Mouse (Mus musculus) hindbrain, embryonic 16.5 days (tissue): Measurements from ENCODE around the gene Gpr108. TPM values are rescaled to one million over a fixed set of nuclear protein-coding genes. Genes with fewer than 3 reads are reported as not detected.

ENCODE experiments used
- ATAC-seq: fragments of 200-750 bp; cut with Nextera tagmentation; 2 replicates; pipeline ENCODE4 v1.8.0; 2017; ENCODE audit warnings: moderate TSS enrichment, moderate library complexity
- H3K27ac ChIP-seq: fragments of 300-500 bp; sonication (generic); 2 replicates; pipeline ENCODE4 v1.5.1; 2014; ENCODE audit warnings: low read depth, mild to moderate bottlenecking, control low read depth, low read length, moderate library complexity
- H3K27me3 ChIP-seq: fragments of 300-500 bp; sonication (generic); replicated peaks from 2 replicates; pipeline ENCODE4 v1.6.1; 2014; ENCODE audit warnings: low read length; ENCODE audit not compliant: control insufficient read depth, insufficient read depth
- H3K36me3 ChIP-seq: fragments of 300-500 bp; sonication (generic); 2 replicates; pipeline ENCODE4 v1.6.1; 2014; ENCODE audit warnings: mild to moderate bottlenecking, low read length, moderate library complexity, mixed read lengths; ENCODE audit not compliant: control insufficient read depth, insufficient read depth
- H3K4me1 ChIP-seq: fragments of 300-500 bp; sonication (generic); 2 replicates; pipeline ENCODE4 v1.6.1; 2014; ENCODE audit warnings: low read depth, low read length; ENCODE audit not compliant: control insufficient read depth, insufficient read depth
- H3K4me2 ChIP-seq: fragments of 300-500 bp; sonication (generic); 2 replicates; pipeline ENCODE4 v1.6.1; 2014; ENCODE audit warnings: mild to moderate bottlenecking, low read length, control low read depth, moderate library complexity
- H3K4me3 ChIP-seq: fragments of 300-500 bp; sonication (generic); 2 replicates; pipeline ENCODE4 v1.5.1; 2014; ENCODE audit warnings: mild to moderate bottlenecking, low read length, control low read depth, moderate library complexity
- H3K9ac ChIP-seq: fragments of 300-500 bp; sonication (generic); 2 replicates; pipeline ENCODE4 v1.6.1; 2014; ENCODE audit warnings: low read depth, mild to moderate bottlenecking, control low read depth, low read length, moderate library complexity
- H3K9me3 ChIP-seq: fragments of 300-500 bp; sonication (generic); 2 replicates; pipeline ENCODE4 v1.6.1; 2014; ENCODE audit warnings: mild to moderate bottlenecking, low read length, moderate library complexity; ENCODE audit not compliant: control insufficient read depth
- WGBS: fragments of 180-500 bp; shearing (Covaris S2); extraction: QIAGEN DNeasy Blood & Tissue Kit; methylation state at CpG from one replicate; pipeline ENCODE4 v1.1.7; 2014; 5-methylcytosine and 5-hydroxymethylcytosine counted together
- polyA plus RNA-seq: library from polyadenylated mRNA; unstranded; fragments of >200 nt; fragmentation: Nextera tagmentation; extraction: Ambion mirVana; gene quantifications from 2 replicates; pipeline ENCODE4 v1.2.1, GENCODE M21; 2015

The Gpr108 gene
- polyA plus RNA-seq, 1 experiment from 2014 or later, result 24.2 TPM

DNA sequence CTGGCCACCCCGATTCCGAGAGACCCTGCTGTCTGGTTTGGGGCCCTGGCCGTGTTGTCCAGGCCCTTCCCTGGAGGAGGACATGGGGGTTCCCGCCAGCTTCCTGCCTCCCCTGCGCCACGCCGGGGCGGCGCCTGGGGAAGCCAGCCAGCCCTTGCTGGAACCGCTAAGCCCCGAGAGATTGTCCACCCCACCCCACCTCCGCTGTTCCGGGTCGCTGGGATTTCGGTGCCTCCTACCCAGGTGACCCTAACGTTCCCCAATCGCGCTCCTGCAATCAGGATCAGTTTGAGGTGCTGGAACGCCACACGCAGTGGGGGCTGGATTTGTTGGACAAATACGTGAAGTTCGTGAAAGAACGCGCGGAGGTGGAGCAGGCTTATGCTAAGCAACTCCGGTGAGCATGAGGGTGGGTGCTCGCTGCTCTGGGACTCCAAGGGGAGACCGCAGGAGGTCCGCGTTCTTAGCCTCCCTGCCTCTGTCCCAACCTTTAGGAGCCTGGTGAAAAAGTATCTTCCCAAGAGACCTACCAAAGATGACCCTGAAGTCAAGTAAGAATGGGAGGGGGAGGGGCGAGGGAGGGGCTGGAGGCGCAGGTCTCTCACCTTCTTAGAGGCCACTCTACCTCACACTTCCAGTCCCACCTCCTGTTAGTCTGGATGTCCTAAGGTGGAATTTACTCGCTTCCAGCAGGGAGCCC is 2.4 kb upstream of the Gpr108 start:
- ATAC-seq, result no peak
- H3K4me2 ChIP-seq, result peak overlapping the region; percentile 93
- 0 out of 2 replicates have a peak overlapping the region, but pooled peaks have one; percentile 51 for H3K27ac ChIP-seq
- 4% methylated on average over 33 of the region's 33 CpGs for WGBS
- peaks cover 29% of the 10 kb centered on the region for H3K4me1 ChIP-seq
- H3K36me3 ChIP-seq, result peaks cover 2% of the 10 kb centered on the region; the same call in 1 of the 2 replicates
- H3K9ac ChIP-seq, result peak overlapping the region; percentile 64
- 0 out of 2 replicates have a peak, but pooled peaks cover 2% of the 10 kb centered on the region for H3K27me3 ChIP-seq
- peak overlapping the region; percentile 63 for H3K4me3 ChIP-seq
- no peaks in the 10 kb centered on the region for H3K9me3 ChIP-seq

- Histone ChIP-seq H3K27ac (peak within 1 kb of the TSS; percentile 84), H3K4me2 (peak within 1 kb of the TSS; percentile 93), H3K9me3 (no peaks in the 10 kb centered on the region), H3K9ac (peak within 1 kb of the TSS; percentile 64), H3K36me3 (peaks cover 2% of the 10 kb centered on the region; the same call in 1 of the 2 replicates), H3K4me1 (peaks cover 29% of the 10 kb centered on the region), H3K4me3 (peak within 1 kb of the TSS; percentile 63), H3K27me3 (0 out of 2 replicates have a peak, but pooled peaks cover 2% of the 10 kb centered on the region)
- under 1% methylated on average over 43 of the region's 52 CpGs for WGBS
- no peak; the same call in 1 of the 2 replicates for ATAC-seq
These were observed 1.2 kb upstream of the Gpr108 start, which contains the start of gene Trip10 for GRCm38 (mm10) chr17:57249186-57250181. Gene Trip10, plus strand, starts transcription at chr17:57249455.

DNA sequence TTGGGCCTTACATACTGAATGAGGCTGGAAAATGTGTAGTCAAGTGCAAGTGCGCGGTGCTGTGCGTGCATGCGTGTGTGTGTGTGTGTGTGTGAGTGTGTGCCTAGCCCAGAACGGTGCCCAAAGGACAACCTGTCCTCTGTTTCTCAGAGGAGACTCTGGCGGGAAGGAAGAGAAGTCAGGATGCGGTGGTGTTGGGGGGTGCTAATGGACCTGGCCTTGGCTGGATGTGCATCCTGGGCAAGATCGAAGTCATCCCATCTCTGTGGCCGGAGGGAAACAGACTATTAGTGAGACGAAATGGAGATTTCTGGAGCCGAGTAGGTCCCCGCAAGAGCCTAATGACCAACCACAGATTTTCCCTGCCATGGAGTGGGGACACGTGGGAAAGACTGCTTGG is 525 bp upstream of the Gpr108 start:
- H3K4me3 ChIP-seq, result peak overlapping the region; percentile 63
- peak overlapping the region; percentile 64 for H3K9ac ChIP-seq
- no peaks in the 10 kb centered on the region for H3K9me3 ChIP-seq
- peaks cover 29% of the 10 kb centered on the region for H3K4me1 ChIP-seq
- ATAC-seq, result no peak
- peak overlapping the region; percentile 84 for H3K27ac ChIP-seq
- H3K36me3 ChIP-seq, result no peaks in the 10 kb centered on the region
- 0 out of 2 replicates have a peak, but pooled peaks cover 2% of the 10 kb centered on the region for H3K27me3 ChIP-seq
- 9% methylated on average over 13 of the region's 13 CpGs for WGBS
- peak overlapping the region; percentile 93 for H3K4me2 ChIP-seq

DNA sequence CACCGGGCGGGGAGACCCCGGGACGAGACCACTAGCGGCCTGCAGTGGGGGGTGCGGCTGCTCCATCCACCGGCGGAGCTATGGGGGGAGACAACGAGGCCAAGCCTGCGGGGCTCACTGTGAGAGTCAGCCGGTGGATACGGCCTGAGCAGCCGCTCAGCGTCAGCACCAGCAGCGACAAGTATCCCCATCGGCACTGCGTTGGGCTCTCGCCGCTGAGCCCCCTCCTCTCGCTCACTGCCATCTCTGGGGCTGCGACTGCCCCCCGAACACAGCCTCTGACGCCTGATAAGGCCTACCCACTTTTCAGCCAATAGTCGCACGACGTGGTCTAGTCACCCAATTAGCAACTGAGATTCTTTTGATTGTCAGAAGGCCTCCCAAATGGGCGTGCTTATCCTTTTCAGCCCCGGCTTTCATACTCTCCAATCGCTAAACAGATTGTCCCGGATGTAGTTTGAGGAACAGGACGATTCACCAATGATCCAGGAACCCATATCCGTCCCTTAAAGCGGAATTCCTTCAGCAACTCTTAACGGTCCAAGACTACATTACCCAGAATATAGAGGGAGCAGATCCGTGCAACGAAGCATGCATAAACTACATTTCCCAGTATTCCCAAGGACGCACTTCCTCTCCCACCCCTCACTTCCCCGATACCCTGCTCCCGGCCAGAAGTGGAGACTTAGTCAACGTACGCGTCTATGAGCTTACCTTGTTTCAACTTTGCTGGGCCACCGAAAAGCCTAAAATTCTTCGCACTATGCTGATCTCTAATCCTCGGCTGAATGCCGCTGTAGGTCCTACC is 649 bp downstream of the Gpr108 start:
- Histone ChIP-seq H3K27me3 (0 out of 2 replicates have a peak, but pooled peaks cover 2% of the 10 kb centered on the region), H3K4me2 (peak overlapping the region; percentile 93), H3K36me3 (peaks cover 1% of the 10 kb centered on the region; the same call in 1 of the 2 replicates), H3K27ac (peak overlapping the region; percentile 99), H3K4me3 (peak overlapping the region; percentile 79), H3K9ac (peak overlapping the region; percentile 87), H3K9me3 (no peaks in the 10 kb centered on the region), H3K4me1 (peaks cover 29% of the 10 kb centered on the region)
- ATAC-seq, result peak; percentile 96
- WGBS, result under 1% methylated on average over 46 of the region's 46 CpGs

GRCm38 (mm10) chr17:57246663-57247392 is 1.4 kb downstream of the Gpr108 start:
- Histone ChIP-seq H3K9me3 (no peaks in the 10 kb centered on the region), H3K9ac (peak overlapping the region; percentile 87), H3K4me2 (peak overlapping the region; percentile 92), H3K4me1 (peaks cover 29% of the 10 kb centered on the region), H3K27me3 (0 out of 2 replicates have a peak, but pooled peaks cover 2% of the 10 kb centered on the region), H3K27ac (peak overlapping the region; percentile 99), H3K36me3 (peaks cover 6% of the 10 kb centered on the region), H3K4me3 (peak overlapping the region; percentile 79)
- WGBS, result 5% methylated on average over 18 of the region's 18 CpGs
- ATAC-seq, result peak; percentile 0

DNA sequence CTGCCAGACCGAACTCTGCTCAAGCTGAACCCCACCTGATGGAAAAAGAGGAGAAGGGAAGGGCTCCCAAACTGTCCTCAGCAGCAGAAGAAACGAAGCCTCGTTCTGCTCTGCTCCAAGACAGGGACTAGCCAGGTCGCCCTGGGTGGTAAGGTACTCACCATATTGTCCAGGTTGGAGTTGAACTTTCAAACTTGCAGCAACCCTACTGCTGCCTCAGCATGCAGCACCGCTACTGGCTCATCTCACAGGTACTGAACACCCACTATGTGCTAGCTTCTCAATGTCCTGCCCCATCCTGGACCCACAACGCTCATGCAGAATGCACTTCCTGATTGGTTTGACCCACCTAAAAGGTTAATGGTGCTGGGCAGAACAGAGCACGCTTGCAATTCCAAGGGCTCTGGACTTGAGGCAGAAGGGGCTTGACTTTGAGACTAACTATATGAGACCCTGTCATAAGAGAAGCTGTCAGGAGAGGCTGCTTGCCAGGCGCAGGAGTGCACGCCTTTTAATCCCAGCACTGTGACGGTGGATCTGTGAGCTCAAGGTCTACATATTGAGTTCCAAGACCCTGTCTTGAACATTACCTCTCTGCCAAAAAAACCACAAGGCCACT is 2.8 kb downstream of the Gpr108 start:
- Histone ChIP-seq H3K4me2 (no peak overlapping the region), H3K4me1 (peaks cover 26% of the 10 kb centered on the region), H3K27me3 (0 out of 2 replicates have a peak, but pooled peaks cover 2% of the 10 kb centered on the region), H3K36me3 (peaks cover 10% of the 10 kb centered on the region), H3K9ac (no peak overlapping the region), H3K4me3 (no peak overlapping the region), H3K27ac (no peak overlapping the region), H3K9me3 (no peaks in the 10 kb centered on the region; the same call in 1 of the 2 replicates)
- 93% methylated on average over 10 of the region's 10 CpGs for WGBS
- ATAC-seq, result no peak

GRCm38 (mm10) chr17:57243650-57244370 is 4.4 kb downstream of the Gpr108 start:
- WGBS, result 74% methylated on average over 10 of the region's 10 CpGs
- no peaks in the 10 kb centered on the region; the same call in 1 of the 2 replicates for H3K9me3 ChIP-seq
- peaks cover 15% of the 10 kb centered on the region for H3K4me1 ChIP-seq
- H3K27me3 ChIP-seq, result no peaks in the 10 kb centered on the region
- no peak for ATAC-seq
- H3K36me3 ChIP-seq, result peaks cover 10% of the 10 kb centered on the region
- no peak overlapping the region for H3K9ac ChIP-seq
- no peak overlapping the region for H3K4me3 ChIP-seq
- no peak overlapping the region for H3K4me2 ChIP-seq
- H3K27ac ChIP-seq, result no peak overlapping the region
